Mouse (Mus musculus) forelimb bud, embryonic 11.5 days (tissue): Measurements from ENCODE around the gene 4930583I09Rik.

ENCODE experiments used
- DNase-seq: peaks from one replicate; pipeline ENCODE4 v3.0.0-alpha.2; 2012; ENCODE audit warnings: low read depth, low spot score

The 4930583I09Rik gene

DNA sequence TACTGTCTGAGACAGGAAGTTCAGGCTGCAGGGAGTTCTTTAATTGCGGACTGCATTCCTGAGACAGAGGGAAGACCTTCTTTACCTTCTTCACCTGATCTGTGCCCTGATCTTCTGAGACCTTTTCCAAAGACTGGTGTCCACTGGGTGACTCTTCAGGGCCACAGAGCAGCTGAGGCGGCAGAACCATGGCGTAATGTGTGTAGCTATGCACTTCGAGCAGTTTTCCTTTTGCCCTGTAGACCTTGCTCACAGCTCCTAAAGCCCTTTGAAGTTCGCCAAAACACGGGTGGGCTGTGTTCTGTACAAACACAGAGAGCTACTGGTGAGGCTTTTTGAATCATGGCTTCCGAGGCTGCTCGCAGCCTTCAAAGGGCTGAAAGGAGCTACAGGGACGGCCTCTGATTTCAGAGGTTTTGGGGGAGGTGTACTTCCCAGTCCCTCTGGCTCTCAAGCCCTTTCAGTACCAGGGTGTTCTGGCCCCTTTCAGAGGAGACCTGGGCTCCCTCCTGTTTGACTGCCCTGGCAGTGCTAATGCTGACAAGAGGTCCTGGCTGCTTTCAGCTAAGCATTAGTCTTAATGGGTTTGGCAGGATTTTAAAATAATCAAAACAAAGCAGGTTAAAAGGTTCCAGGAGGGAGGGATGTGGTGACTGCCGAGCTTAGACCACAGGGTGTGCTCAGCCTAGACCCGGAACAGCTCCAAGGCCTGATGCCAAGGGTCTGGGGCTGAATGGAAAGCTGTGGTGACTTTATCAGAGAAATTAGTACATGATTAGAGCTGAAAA lies 33.5 kb downstream of the 4930583I09Rik start:
- peak; percentile 20 for DNase-seq

DNA sequence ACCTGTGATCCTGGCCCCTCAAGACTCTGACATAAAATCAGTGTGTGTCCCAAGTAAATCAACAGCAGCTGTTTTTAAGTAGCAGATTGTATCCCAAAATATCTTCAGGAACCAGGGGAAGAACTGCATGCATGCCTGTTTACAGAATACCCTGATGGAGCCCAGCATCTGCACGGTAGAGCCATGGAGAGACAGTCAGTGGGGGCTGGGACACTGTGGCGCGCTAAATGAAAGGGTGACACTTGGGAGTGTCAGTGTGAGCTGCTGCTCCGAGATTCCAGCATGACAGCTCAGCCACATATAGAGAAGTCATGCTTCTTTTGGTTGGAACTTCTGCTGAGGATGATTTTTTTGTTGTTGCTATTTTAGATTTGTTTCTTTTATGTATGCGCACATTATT lies 43.2 kb downstream of the 4930583I09Rik start:
- DNase-seq, result no peak

DNA sequence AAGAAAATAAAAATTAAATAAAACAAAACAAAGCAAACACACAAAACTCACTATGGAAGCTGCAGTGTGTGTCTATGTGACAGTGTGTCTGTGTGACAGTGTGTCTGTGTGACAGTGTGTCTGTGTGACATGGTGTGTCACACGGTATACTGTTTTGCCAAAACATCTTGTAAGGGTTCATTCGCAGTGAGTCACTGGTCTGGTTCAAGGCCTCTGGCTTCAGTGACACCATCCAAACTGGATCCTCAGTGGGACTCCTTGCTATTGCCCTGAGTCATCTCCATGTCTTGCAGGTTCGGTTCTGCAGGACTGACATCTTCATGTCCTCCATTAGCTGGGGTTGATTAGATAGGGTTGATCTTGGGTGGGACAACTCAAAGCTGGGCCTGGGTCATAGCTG lies 43.8 kb downstream of the 4930583I09Rik start:
- no peak for DNase-seq

DNA sequence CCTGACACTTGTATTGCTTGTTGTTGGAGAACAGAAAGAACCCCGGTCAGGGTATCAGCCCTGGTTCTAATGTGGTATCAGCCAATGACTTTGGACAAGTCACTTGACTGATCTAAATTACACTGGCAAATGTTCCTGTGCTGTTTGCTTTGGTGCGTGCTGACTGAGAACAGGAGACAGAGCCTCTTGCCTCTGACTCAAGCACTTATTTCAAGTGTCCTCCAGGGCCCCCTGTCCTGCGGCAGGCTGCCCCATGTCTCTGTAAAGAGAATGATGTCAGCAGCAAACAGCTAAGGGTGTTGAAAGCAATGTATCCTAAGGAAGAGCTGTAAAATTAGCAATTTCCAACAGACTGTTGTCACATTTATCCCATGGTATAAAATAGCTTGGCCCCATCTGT lies 46.7 kb downstream of the 4930583I09Rik start:
- no peak for DNase-seq

DNA sequence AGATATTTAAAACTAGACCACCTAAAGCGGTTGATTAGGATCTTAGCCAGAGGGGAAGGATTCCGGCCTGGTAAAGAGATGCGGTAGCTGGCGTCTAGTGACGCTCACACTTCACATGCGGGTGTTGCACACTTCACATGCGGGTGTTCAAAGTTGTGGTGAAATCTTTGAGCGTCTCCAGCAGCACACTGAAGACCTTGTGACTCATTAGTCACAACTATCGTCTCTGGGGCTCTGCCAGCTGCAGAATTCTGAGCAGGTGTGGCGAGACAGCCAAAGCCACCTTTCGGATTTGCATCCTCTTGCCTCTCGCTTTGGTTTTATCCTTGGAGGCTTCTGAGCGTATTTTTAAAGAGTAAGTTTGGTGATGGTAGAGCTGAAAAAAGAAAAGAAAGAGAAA lies 47.6 kb downstream of the 4930583I09Rik start:
- DNase-seq, result no peak

DNA sequence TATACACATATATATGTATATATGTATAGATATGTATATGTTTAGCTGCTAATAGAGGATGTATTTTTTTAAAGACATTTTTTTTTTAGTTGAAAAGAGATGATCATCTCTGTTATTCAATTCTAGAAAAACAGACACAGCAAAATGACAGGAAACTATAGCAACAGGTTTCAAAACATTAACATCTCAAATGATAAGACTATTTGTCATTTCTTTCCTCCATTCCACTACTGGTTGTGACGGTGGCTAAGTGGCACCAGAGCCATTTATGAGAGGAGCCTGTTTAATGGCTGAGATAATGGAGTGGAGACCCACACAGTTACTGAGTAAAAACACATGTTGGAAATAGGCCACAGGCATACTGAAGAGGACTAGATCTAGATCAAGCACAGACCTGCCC lies 49.9 kb downstream of the 4930583I09Rik start:
- peak; percentile 18 for DNase-seq
